Mouse (Mus musculus): ENCODE results near the gene Neurog3.

The Neurog3 gene

DNA sequence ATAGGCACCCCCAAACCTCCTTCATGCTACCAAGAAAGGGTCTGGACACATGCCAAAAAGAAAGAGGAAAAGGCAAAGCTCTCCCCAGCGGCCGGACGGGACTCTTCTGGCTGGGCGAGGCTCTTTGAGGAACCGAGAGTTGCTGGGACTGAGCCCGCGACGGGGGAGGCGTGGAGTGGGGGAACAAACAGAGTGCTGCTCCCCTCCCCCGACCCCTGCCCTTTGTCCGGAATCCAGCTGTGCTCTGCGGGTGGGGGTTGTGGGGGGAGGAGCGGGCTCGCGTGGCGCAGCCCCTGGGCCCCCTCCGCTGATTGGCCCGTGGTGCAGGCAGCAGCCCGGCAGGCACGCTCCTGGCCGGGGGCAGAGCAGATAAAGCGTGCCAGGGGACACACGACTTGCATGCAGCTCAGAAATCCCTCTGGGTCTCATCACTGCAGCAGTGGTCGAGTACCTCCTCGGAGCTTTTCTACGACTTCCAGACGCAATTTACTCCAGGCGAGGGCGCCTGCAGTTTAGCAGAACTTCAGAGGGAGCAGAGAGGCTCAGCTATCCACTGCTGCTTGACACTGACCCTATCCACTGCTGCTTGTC is at the start of gene Neurog3:
Gene Neurog3 (plus strand): TSS at position 400 of the 591 bp plus-strand sequence.
- in situ Hi-C loops (cut with MboI, MseI) = no loop called here

DNA sequence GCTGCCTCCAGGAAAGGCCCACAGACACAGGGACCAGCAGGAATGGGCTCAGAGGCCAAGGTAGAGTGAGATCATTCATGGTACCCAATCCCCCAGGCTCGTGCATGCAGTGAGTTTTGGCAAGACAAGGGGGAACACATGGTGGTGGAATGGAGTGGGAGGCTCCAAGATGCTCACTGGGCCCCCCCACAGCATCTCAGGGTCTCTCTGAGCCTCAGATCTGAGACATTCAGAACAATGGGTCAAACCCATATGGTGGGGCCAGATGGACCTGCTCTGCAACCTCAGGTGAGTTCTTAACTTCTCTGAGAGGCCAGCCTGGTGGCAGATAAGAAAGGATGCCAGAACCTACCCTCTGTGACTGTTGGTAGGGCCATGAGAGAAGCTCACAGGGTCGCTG is 46.8 kb upstream of the Neurog3 start:
- in situ Hi-C loops (cut with MboI, MseI) = no loop called here

GRCm38 (mm10) chr10:62086826-62087225 is 46.1 kb upstream of the Neurog3 start:
- in situ Hi-C loops (cut with MboI, MseI) = no loop called here

DNA sequence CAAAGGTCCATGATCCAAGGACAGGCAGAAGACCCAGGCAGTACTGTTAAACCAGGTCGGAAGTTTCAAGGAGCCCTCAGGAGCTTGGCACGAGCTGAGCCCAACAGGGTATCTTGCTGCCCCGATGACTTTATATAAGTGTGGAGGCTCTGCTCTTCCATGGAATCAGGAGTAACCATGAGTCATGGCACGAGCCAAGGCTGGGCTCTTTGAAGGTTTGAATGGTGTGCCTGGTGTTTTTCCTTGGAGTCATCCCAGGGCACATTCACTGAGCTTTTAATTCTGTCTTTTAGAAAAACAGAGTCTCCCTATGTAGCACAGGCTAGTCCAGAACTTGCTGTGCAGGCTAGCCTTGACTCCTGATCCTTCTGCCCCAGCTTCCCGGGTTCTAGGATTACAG is 44.5 kb upstream of the Neurog3 start:
- in situ Hi-C loops (cut with MboI, MseI) = no loop called here

GRCm38 (mm10) chr10:62089071-62089470 is 43.8 kb upstream of the Neurog3 start:
- in situ Hi-C loops (cut with MboI, MseI) = no loop called here

- in situ Hi-C loops (cut with MboI, MseI) = no loop called here
Measured at GRCm38 (mm10) chr10:62089486-62089885, 43.4 kb upstream of the Neurog3 start.

GRCm38 (mm10) chr10:62093903-62094302 is 39.0 kb upstream of the Neurog3 start:
- in situ Hi-C loops (cut with MboI, MseI) = no loop called here

DNA sequence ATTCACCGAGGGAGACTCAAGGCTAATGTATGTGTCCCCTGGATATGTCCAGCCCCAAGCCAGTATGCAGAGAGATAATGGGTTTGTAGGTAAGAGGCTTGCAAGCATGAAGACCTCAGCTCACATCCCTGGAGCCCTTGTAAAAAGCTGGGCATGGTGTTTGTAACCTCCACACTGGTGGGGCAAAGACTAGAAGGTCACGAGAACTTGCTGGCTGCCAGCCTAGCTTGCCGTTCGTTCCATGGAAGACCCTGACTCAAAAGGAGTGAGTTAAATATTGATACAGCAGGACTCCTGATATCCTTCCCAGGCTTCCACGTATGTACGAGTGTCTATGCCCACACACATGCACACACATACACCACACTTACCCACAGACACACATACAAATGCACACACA is 38.5 kb upstream of the Neurog3 start:
- in situ Hi-C loops (cut with MboI, MseI) = no loop called here

DNA sequence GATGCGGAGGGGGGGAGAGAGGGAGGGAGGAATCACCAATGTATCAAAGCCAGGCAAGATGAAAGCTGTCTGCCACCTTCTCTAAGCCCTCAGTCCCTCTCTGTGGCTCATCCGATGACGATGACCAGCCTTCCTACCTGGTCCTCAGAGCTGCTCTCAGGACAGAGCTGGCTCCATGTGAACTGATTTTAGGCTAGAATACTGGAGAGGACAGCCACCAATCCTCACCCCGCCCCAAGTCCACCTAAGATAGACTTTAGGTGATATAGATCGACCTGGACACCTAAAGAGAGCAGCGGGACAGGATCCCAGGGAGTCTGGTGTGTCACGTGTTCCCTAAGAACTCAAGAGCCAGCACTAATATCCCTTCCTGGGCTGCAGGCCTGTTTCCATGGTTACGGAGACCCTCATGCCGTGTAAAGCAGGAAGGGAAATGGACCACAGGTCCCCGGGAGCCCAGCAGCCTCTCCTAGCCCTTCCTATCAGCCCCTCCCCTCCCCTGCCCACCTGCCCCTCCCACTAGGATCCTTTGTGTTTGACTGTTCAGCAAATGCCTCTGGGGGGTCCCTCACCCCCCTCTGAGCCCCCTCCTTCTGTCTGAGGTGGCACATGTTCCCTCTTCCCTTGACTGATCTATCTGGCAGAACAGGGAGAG is 33.0 kb upstream of the Neurog3 start:
- in situ Hi-C loops (cut with MboI, MseI) = loop anchor here (5.0 kb wide), 2 partner anchors 87 to 118 kb away; no protein-coding TSS in a partner anchor

DNA sequence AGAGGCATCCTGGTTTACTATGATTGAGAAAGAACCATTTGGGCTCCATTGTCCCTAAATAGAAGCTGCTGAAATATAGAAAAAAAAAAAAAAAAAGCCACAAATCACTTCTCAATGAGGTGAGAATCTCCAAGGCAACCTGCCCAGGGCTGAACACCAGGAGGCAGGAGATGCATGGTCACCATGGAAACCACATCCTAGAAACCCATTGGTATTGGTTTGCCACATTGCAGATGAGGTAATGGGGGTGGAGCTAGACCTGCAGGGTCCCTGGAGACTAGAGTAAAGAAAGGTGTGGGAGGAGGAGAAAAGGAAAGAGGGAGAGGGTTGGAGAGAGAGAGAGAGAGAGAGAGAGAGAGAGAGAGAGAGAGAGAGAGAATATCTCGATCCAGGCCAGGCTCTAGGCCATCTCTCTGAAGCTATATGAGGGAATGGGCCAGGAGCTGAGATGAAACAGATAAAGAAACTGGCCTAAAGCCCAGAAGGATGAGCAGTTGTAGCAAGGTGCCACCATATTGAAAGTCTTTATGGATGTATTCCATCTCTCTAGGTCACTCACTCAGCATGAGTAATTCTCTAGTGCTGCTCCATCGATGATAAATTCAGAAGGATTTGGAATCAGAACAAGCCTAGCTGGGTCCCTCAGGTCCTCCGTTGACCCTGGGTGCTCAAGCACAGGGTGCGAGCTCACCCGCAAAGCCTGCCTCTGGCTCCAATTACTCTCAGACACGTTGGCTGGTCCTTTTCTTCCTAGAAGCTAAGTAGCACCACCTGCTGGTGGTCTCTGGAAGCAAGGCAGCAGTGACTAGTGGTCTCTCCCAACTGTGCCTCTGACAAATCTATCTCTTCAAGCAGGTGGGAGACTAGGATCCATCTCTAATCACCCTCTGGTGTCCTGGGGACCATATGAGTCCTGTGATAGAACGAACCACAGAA is 31.1 kb upstream of the Neurog3 start:
- in situ Hi-C loops (cut with MboI, MseI) = loop anchor here (5.0 kb wide), 2 partner anchors 86 to 119 kb away; no protein-coding TSS in a partner anchor

GRCm38 (mm10) chr10:62104835-62105576 is 27.9 kb upstream of the Neurog3 start:
- in situ Hi-C loops (cut with MboI, MseI) = loop anchor here (5.0 kb wide), 2 partner anchors 82 to 123 kb away; no protein-coding TSS in a partner anchor

- in situ Hi-C loops (cut with MboI, MseI) = no loop called here
Measured at GRCm38 (mm10) chr10:62107048-62107447, 25.8 kb upstream of the Neurog3 start.

GRCm38 (mm10) chr10:62110504-62111206 is 22.2 kb upstream of the Neurog3 start:
- in situ Hi-C loops (cut with MboI, MseI) = no loop called here

DNA sequence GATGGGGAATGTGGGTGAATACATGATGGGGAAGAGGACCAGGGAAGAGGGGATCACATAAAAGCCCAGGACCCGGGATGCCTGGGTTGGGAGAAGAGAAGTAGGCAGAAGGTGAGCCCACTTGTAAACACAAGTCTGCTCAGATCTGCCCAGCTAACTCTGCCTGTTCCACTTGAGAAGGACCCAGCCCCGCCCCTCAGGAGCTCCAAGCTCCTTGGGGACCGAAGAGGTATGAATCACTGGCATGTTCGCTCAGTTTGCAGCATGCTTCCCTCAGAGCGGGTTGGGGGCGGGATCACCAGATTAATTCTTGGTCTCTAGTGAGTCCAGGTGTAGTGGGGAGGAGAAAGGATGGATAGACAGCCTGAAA is 21.7 kb upstream of the Neurog3 start:
- in situ Hi-C loops (cut with MboI, MseI) = no loop called here

DNA sequence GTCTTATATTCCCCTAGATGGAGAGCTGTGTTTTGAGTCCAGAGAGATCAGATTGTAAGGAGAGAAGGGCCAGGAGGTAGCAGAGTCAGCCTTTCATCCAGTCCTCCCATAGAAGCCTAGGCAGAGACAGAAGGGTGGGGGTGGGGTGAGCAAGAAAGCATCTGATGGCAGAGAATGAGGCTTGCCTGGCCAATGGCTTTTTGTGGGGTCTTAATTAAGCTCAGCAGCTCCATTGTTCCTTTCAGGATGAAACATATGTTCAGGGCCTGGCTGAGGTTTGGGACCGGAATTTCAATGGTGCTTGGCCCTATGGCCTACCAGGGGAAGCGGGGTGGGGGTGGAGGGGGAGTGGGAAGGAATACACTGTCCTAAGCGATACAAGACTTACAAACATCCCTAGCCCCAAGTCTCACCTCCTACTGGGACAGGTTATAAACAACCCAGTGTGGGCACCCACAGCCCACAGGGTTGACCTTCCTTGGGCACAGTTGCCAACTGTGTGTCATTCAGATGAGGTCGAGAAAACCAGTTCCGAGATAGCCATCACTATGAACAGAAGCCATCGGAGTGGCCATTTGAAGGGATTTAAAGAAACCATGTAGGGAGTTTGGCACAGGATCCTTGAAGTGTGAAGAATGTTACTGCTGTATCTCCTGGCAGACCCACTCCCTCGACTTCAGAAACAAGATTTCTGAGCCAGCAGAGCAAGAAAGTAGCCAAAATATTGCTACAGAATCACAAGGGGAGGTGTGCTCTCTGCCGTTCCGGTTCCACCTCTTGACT is 18.8 kb upstream of the Neurog3 start:
- in situ Hi-C loops (cut with MboI, MseI) = no loop called here

GRCm38 (mm10) chr10:62127137-62127536 is 5.8 kb upstream of the Neurog3 start:
- in situ Hi-C loops (cut with MboI, MseI) = no loop called here

DNA sequence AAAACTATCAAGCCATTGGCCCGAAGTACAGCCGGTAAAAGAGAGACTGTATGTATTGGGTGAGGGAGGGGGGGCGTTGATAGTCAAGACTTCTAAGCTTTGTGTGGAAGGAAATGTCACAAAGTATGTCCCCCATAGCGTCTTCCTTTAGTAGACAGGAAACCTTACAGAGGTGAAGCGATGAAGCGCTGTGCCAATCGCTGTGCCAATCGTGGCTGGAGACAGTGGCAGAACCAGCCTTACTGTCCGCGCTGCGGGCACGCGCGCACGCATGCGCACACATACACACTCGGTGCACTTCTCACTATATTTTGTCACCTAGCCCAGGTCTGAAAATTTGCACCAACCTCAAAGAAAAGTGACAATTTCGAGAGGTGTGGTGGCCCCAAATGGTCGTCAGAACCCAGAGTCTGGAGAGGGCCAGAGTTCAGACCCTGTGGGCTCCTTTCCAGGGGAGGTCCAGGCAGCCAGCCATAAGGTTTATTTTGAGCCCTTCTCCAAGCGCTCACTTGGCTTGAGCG is 5.1 kb upstream of the Neurog3 start:
- in situ Hi-C loops (cut with MboI, MseI) = no loop called here

DNA sequence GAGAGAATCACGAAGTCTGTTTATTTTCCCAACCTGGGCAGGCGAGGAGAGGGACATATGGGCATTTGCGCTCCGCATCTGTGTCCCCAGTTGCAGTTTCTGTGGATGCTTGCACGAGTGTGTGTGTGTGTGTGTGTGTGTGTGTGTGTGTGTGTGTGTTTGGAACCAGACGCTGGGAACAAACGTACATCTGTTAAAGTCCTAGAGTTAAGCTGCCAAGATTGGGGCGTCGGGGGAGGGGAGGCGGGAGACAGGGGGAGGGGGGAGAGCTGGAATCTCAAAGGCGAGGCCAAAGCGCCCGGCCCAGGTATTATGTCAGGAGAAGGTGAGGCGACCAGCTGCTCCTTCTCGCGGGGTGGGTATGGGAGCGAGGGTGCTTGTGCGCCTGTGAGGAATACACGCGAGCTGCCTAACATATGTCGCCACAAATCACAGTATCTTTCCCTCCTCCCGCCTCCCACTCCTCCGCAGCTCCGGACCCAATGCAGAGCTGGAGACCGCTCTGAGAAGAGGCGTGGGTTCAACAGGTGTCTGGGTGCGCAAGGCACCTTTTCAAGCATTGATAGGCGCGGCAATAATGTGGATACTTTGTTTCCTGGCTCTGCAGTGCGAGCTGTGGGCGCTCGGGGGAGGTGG is 4.5 kb upstream of the Neurog3 start:
- in situ Hi-C loops (cut with MboI, MseI) = no loop called here

GRCm38 (mm10) chr10:62135696-62136470 is 3.0 kb downstream of the Neurog3 start:
- in situ Hi-C loops (cut with MboI, MseI) = no loop called here

Measured in T-helper 17 cell (primary cell).